Mouse (Mus musculus): ENCODE results near the gene Trex1. TPM values are rescaled to one million over a fixed set of nuclear protein-coding genes. Genes with fewer than 3 reads are reported as not detected.
A peak's percentile ranks its signal among the peaks of the same experiment; 100 is the strongest.

Trex1 gene
- polyA plus RNA-seq, 1 experiment = 40.4 TPM

- H3K27ac ChIP-seq (ENCODE audit: insufficient read depth, low read length) = no peak within 1 kb of the TSS
- 0 out of 2 replicates have a peak, but pooled peaks cover 2% of the 10 kb centered on the region for H3K4me1 ChIP-seq (ENCODE audit: control insufficient read depth, insufficient read depth, low read length)
- under 1% methylated on average over 40 of the region's 40 CpGs for WGBS
- peak within 1 kb of the TSS; percentile 58 for H3K4me3 ChIP-seq (replicated peaks; ENCODE audit: insufficient read depth, low read depth, low read length)
- DNase-seq = peak; percentile 54 to 63
- H3K27me3 ChIP-seq (ENCODE audit: control insufficient read depth, insufficient read depth, low read length) = no peaks in the 10 kb centered on the region; the same call in 1 of the 2 replicates
- TF ChIP-seq CTCF (IDR thresholded peaks at IDR 0.05; ENCODE audit: borderline replicate concordance, insufficient read depth, low read depth, low read length) (no peak), POLR2A (IDR thresholded peaks at IDR 0.05; ENCODE audit: borderline replicate concordance, insufficient read depth, low read length) (no peak)
These were observed 21.2 kb downstream of the Trex1 start, which contains the start of gene Shisa5 for GRCm38 (mm10) chr9:109038086-109038895. Gene Shisa5 (plus strand): TSS chr9:109038565.

GRCm38 (mm10) chr9:109032435-109032834 is 27.1 kb downstream of the Trex1 start:
- DNase-seq = no peak
- TF ChIP-seq POLR2A (IDR thresholded peaks at IDR 0.05; ENCODE audit: borderline replicate concordance, insufficient read depth, low read length) (no peak), CTCF (IDR thresholded peaks at IDR 0.05; ENCODE audit: borderline replicate concordance, insufficient read depth, low read depth, low read length) (no peak)
- WGBS = 86% methylated on average over 6 of the region's 6 CpGs
- Histone ChIP-seq H3K27ac (ENCODE audit: insufficient read depth, low read length) (no peak overlapping the region), H3K4me3 (replicated peaks; ENCODE audit: insufficient read depth, low read depth, low read length) (no peak overlapping the region), H3K4me1 (ENCODE audit: control insufficient read depth, insufficient read depth, low read length) (no peaks in the 10 kb centered on the region), H3K27me3 (ENCODE audit: control insufficient read depth, insufficient read depth, low read length) (no peaks in the 10 kb centered on the region)

- DNase-seq = no peak
- H3K27me3 ChIP-seq (ENCODE audit: control insufficient read depth, insufficient read depth, low read length) = no peaks in the 10 kb centered on the region
- WGBS = 70% methylated on average over 8 of the region's 8 CpGs
- no peak for TF ChIP-seq POLR2A (IDR thresholded peaks at IDR 0.05; ENCODE audit: borderline replicate concordance, insufficient read depth, low read length)
- no peak for TF ChIP-seq CTCF (IDR thresholded peaks at IDR 0.05; ENCODE audit: borderline replicate concordance, insufficient read depth, low read depth, low read length)
- H3K27ac ChIP-seq (ENCODE audit: insufficient read depth, low read length) = no peak overlapping the region
- H3K4me3 ChIP-seq (replicated peaks; ENCODE audit: insufficient read depth, low read depth, low read length) = no peak overlapping the region
- H3K4me1 ChIP-seq (ENCODE audit: control insufficient read depth, insufficient read depth, low read length) = no peaks in the 10 kb centered on the region
These were observed 27.8 kb downstream of the Trex1 start for GRCm38 (mm10) chr9:109031686-109032085.

- DNase-seq = no peak
- H3K4me3 ChIP-seq (replicated peaks; ENCODE audit: insufficient read depth, low read depth, low read length) = no peak overlapping the region
- H3K27me3 ChIP-seq (ENCODE audit: control insufficient read depth, insufficient read depth, low read length) = no peaks in the 10 kb centered on the region
- H3K27ac ChIP-seq (ENCODE audit: insufficient read depth, low read length) = no peak overlapping the region
- 93% methylated on average over 7 of the region's 7 CpGs for WGBS
- TF ChIP-seq POLR2A (IDR thresholded peaks at IDR 0.05; ENCODE audit: borderline replicate concordance, insufficient read depth, low read length) (no peak), CTCF (IDR thresholded peaks at IDR 0.05; ENCODE audit: borderline replicate concordance, insufficient read depth, low read depth, low read length) (no peak)
- no peaks in the 10 kb centered on the region for H3K4me1 ChIP-seq (ENCODE audit: control insufficient read depth, insufficient read depth, low read length)
These were observed 28.5 kb downstream of the Trex1 start for GRCm38 (mm10) chr9:109031001-109031400.

- TF ChIP-seq CTCF (IDR thresholded peaks at IDR 0.05; ENCODE audit: borderline replicate concordance, insufficient read depth, low read depth, low read length) = no peak
- no peak for TF ChIP-seq POLR2A (IDR thresholded peaks at IDR 0.05; ENCODE audit: borderline replicate concordance, insufficient read depth, low read length)
- 68% methylated on average over 3 of the region's 3 CpGs for WGBS
- Histone ChIP-seq H3K4me3 (replicated peaks; ENCODE audit: insufficient read depth, low read depth, low read length) (no peak overlapping the region), H3K4me1 (ENCODE audit: control insufficient read depth, insufficient read depth, low read length) (no peaks in the 10 kb centered on the region), H3K27ac (ENCODE audit: insufficient read depth, low read length) (no peak overlapping the region), H3K27me3 (ENCODE audit: control insufficient read depth, insufficient read depth, low read length) (no peaks in the 10 kb centered on the region)
- no peak for DNase-seq
These were observed 29.2 kb downstream of the Trex1 start for GRCm38 (mm10) chr9:109030312-109030711.

GRCm38 (mm10) chr9:109028919-109029318 is 30.6 kb downstream of the Trex1 start:
- TF ChIP-seq POLR2A (IDR thresholded peaks at IDR 0.05; ENCODE audit: borderline replicate concordance, insufficient read depth, low read length) (no peak), CTCF (IDR thresholded peaks at IDR 0.05; ENCODE audit: borderline replicate concordance, insufficient read depth, low read depth, low read length) (no peak)
- Histone ChIP-seq H3K27me3 (ENCODE audit: control insufficient read depth, insufficient read depth, low read length) (no peaks in the 10 kb centered on the region), H3K4me3 (replicated peaks; ENCODE audit: insufficient read depth, low read depth, low read length) (no peak overlapping the region), H3K27ac (ENCODE audit: insufficient read depth, low read length) (no peak overlapping the region), H3K4me1 (ENCODE audit: control insufficient read depth, insufficient read depth, low read length) (no peaks in the 10 kb centered on the region)
- WGBS = 68% methylated on average over 5 of the region's 5 CpGs
- DNase-seq = no peak

- no peak overlapping the region for H3K27ac ChIP-seq (ENCODE audit: insufficient read depth, low read length)
- no peaks in the 10 kb centered on the region for H3K27me3 ChIP-seq (ENCODE audit: control insufficient read depth, insufficient read depth, low read length)
- DNase-seq = no peak
- no peak overlapping the region for H3K4me3 ChIP-seq (replicated peaks; ENCODE audit: insufficient read depth, low read depth, low read length)
- TF ChIP-seq POLR2A (IDR thresholded peaks at IDR 0.05; ENCODE audit: borderline replicate concordance, insufficient read depth, low read length) (no peak), CTCF (IDR thresholded peaks at IDR 0.05; ENCODE audit: borderline replicate concordance, insufficient read depth, low read depth, low read length) (no peak)
- H3K4me1 ChIP-seq (ENCODE audit: control insufficient read depth, insufficient read depth, low read length) = no peaks in the 10 kb centered on the region
- WGBS = 79% methylated on average over 3 of the region's 3 CpGs
These were observed 31.1 kb downstream of the Trex1 start for GRCm38 (mm10) chr9:109028421-109028820.

GRCm38 (mm10) chr9:109027521-109027920 is 32.0 kb downstream of the Trex1 start:
- no peak overlapping the region for H3K4me3 ChIP-seq (replicated peaks; ENCODE audit: insufficient read depth, low read depth, low read length)
- H3K27ac ChIP-seq (ENCODE audit: insufficient read depth, low read length) = no peak overlapping the region
- TF ChIP-seq CTCF (IDR thresholded peaks at IDR 0.05; ENCODE audit: borderline replicate concordance, insufficient read depth, low read depth, low read length) = no peak
- no peak for TF ChIP-seq POLR2A (IDR thresholded peaks at IDR 0.05; ENCODE audit: borderline replicate concordance, insufficient read depth, low read length)
- no peaks in the 10 kb centered on the region for H3K27me3 ChIP-seq (ENCODE audit: control insufficient read depth, insufficient read depth, low read length)
- no peak for DNase-seq
- 36% methylated on average over 8 of the region's 8 CpGs for WGBS
- H3K4me1 ChIP-seq (ENCODE audit: control insufficient read depth, insufficient read depth, low read length) = no peaks in the 10 kb centered on the region

All from cerebellum, adult 2 months (tissue).